Mouse (Mus musculus) hindbrain, embryonic 14.5 days (tissue): ENCODE data around the gene Nrap. TPM values are rescaled to one million over a fixed set of nuclear protein-coding genes. Genes with fewer than 3 reads are reported as not detected.

ENCODE experiments used
- ATAC-seq: fragments of 200-750 bp; cut with Nextera tagmentation; 2 replicates; pipeline ENCODE4 v1.8.0; 2017; ENCODE audit warnings: moderate number of reproducible peaks, mild to moderate bottlenecking, moderate TSS enrichment, moderate library complexity; ENCODE audit not compliant: low FRiP score
- DNase-seq: peaks from one replicate; pipeline ENCODE4 v3.0.0-alpha.2; 2015; ENCODE audit warnings: low spot score
- H3K27ac ChIP-seq: fragments of 300-500 bp; sonication (generic); 2 replicates; pipeline ENCODE4 v1.5.1; 2014; ENCODE audit warnings: mild to moderate bottlenecking, moderate library complexity
- H3K27me3 ChIP-seq: fragments of 300-500 bp; sonication (generic); 2 replicates; pipeline ENCODE4 v1.6.1; 2014; ENCODE audit warnings: mild to moderate bottlenecking, low read length, mixed read lengths; ENCODE audit not compliant: control insufficient read depth, insufficient read depth
- H3K36me3 ChIP-seq: fragments of 300-500 bp; sonication (generic); replicated peaks from 2 replicates; pipeline ENCODE4 v1.6.1; 2014; ENCODE audit not compliant: control insufficient read depth, insufficient read depth
- H3K4me1 ChIP-seq: fragments of 300-500 bp; sonication (generic); replicated peaks from 2 replicates; pipeline ENCODE4 v1.6.1; 2014; ENCODE audit warnings: antibody characterized with exemption, low read length, mixed read lengths; ENCODE audit not compliant: control insufficient read depth, insufficient read depth
- H3K4me2 ChIP-seq: fragments of 300-500 bp; sonication (generic); replicated peaks from 2 replicates; pipeline ENCODE4 v1.6.1; 2014; ENCODE audit warnings: mild to moderate bottlenecking, moderate library complexity
- H3K4me3 ChIP-seq: fragments of 300-500 bp; sonication (generic); replicated peaks from 2 replicates; pipeline ENCODE4 v1.5.1; 2014; ENCODE audit warnings: mild to moderate bottlenecking, low read length
- H3K9ac ChIP-seq: fragments of 300-500 bp; sonication (generic); 2 replicates; pipeline ENCODE4 v1.6.1; 2014
- H3K9me3 ChIP-seq: fragments of 300-500 bp; sonication (generic); 2 replicates; pipeline ENCODE4 v1.6.1; 2016; ENCODE audit warnings: low read length; ENCODE audit not compliant: control insufficient read depth
- WGBS: fragments of 180-500 bp; shearing (Covaris S2); extraction: QIAGEN DNeasy Blood & Tissue Kit; methylation state at CpG from one replicate; pipeline ENCODE4 v1.1.7; 2014; 5-methylcytosine and 5-hydroxymethylcytosine counted together
- polyA plus RNA-seq: library from polyadenylated mRNA; unstranded; fragments of >200 nt; fragmentation: Nextera tagmentation; extraction: Ambion mirVana; gene quantifications from 2 replicates; pipeline ENCODE4 v1.2.1, GENCODE M21; 2014

Gene Nrap
- polyA plus RNA-seq, 1 experiment from 2014 or later, result 0.24 TPM

- Histone ChIP-seq H3K4me2 (no peak overlapping the region), H3K27me3 (peaks cover 17% of the 10 kb centered on the region), H3K4me1 (peaks cover 17% of the 10 kb centered on the region), H3K9ac (no peak overlapping the region), H3K9me3 (no peaks in the 10 kb centered on the region), H3K36me3 (no peaks in the 10 kb centered on the region), H3K27ac (no peak overlapping the region), H3K4me3 (no peak overlapping the region)
- no peak for DNase-seq
- 54% methylated on average over 14 of the region's 14 CpGs for WGBS
- ATAC-seq, result no peak
Measured at GRCm38 (mm10) chr19:56400200-56400599, 10.4 kb upstream of the Nrap start.

GRCm38 (mm10) chr19:56398528-56398795 is 8.6 kb upstream of the Nrap start:
- ATAC-seq, result no peak
- DNase-seq, result no peak
- Histone ChIP-seq H3K4me1 (peaks cover 17% of the 10 kb centered on the region), H3K27ac (no peak overlapping the region), H3K4me2 (no peak overlapping the region), H3K36me3 (no peaks in the 10 kb centered on the region), H3K4me3 (no peak overlapping the region), H3K27me3 (peaks cover 30% of the 10 kb centered on the region), H3K9me3 (no peaks in the 10 kb centered on the region), H3K9ac (no peak overlapping the region)

GRCm38 (mm10) chr19:56397663-56398527 is 8.1 kb upstream of the Nrap start:
- Histone ChIP-seq H3K4me3 (peak overlapping the region; percentile 75), H3K9me3 (no peaks in the 10 kb centered on the region), H3K27me3 (peaks cover 32% of the 10 kb centered on the region), H3K9ac (peak overlapping the region; percentile 67), H3K36me3 (no peaks in the 10 kb centered on the region), H3K27ac (peak overlapping the region; percentile 61; the same call in 1 of the 2 replicates), H3K4me1 (peaks cover 17% of the 10 kb centered on the region), H3K4me2 (peak overlapping the region; percentile 98)
- ATAC-seq (no peak), DNase-seq (no peak)
- 67% methylated on average over 11 of the region's 11 CpGs for WGBS

GRCm38 (mm10) chr19:56396669-56397621 is 7.1 kb upstream of the Nrap start, which contains the start of gene Casp7:
TSS of gene Casp7 (plus strand) at chr19:56397129.
- Histone ChIP-seq H3K4me2 (peak within 1 kb of the TSS; percentile 98), H3K9ac (peak within 1 kb of the TSS; percentile 67), H3K27me3 (peaks cover 32% of the 10 kb centered on the region), H3K36me3 (no peaks in the 10 kb centered on the region), H3K4me3 (peak within 1 kb of the TSS; percentile 75), H3K9me3 (no peaks in the 10 kb centered on the region), H3K4me1 (peaks cover 17% of the 10 kb centered on the region), H3K27ac (peak within 1 kb of the TSS; percentile 61)
- under 1% methylated on average over 75 of the region's 78 CpGs for WGBS
- DNase-seq (peak; percentile 59), ATAC-seq (peak; percentile 57)

- peaks cover 32% of the 10 kb centered on the region for H3K27me3 ChIP-seq
- H3K9me3 ChIP-seq, result no peaks in the 10 kb centered on the region
- DNase-seq, result no peak
- peaks cover 13% of the 10 kb centered on the region for H3K4me1 ChIP-seq
- no peak for ATAC-seq
- H3K9ac ChIP-seq, result no peak overlapping the region; the same call in 1 of the 2 replicates
- peak overlapping the region; percentile 98 for H3K4me2 ChIP-seq
- H3K27ac ChIP-seq, result no peak overlapping the region
- H3K36me3 ChIP-seq, result no peaks in the 10 kb centered on the region
- H3K4me3 ChIP-seq, result peak overlapping the region; percentile 75; the same call in 1 of the 2 replicates
- 39% methylated on average over 12 of the region's 12 CpGs for WGBS
Measured at GRCm38 (mm10) chr19:56396227-56396626, 6.4 kb upstream of the Nrap start.

GRCm38 (mm10) chr19:56395183-56395935 is 5.5 kb upstream of the Nrap start:
- H3K27me3 ChIP-seq, result peaks cover 32% of the 10 kb centered on the region
- 88% methylated on average over 16 of the region's 16 CpGs for WGBS
- no peak overlapping the region for H3K4me3 ChIP-seq
- DNase-seq, result no peak
- ATAC-seq, result no peak
- no peaks in the 10 kb centered on the region for H3K9me3 ChIP-seq
- no peaks in the 10 kb centered on the region for H3K36me3 ChIP-seq
- H3K4me1 ChIP-seq, result peaks cover 13% of the 10 kb centered on the region
- H3K9ac ChIP-seq, result no peak overlapping the region
- no peak overlapping the region for H3K27ac ChIP-seq
- H3K4me2 ChIP-seq, result no peak overlapping the region

GRCm38 (mm10) chr19:56393311-56393866 is 3.6 kb upstream of the Nrap start:
- H3K4me3 ChIP-seq, result no peak overlapping the region
- WGBS, result 89% methylated on average over 9 of the region's 9 CpGs
- no peaks in the 10 kb centered on the region for H3K9me3 ChIP-seq
- H3K27me3 ChIP-seq, result peaks cover 32% of the 10 kb centered on the region
- peaks cover 13% of the 10 kb centered on the region for H3K4me1 ChIP-seq
- H3K27ac ChIP-seq, result no peak overlapping the region
- H3K36me3 ChIP-seq, result no peaks in the 10 kb centered on the region
- H3K4me2 ChIP-seq, result no peak overlapping the region
- DNase-seq (no peak), ATAC-seq (no peak)
- no peak overlapping the region for H3K9ac ChIP-seq

GRCm38 (mm10) chr19:56391307-56392046 is 1.6 kb upstream of the Nrap start:
- H3K4me3 ChIP-seq, result no peak overlapping the region
- H3K27ac ChIP-seq, result no peak overlapping the region
- ATAC-seq (no peak), DNase-seq (no peak)
- H3K9ac ChIP-seq, result no peak overlapping the region
- peaks cover 28% of the 10 kb centered on the region for H3K27me3 ChIP-seq
- H3K9me3 ChIP-seq, result no peaks in the 10 kb centered on the region
- no peak overlapping the region for H3K4me2 ChIP-seq
- H3K36me3 ChIP-seq, result no peaks in the 10 kb centered on the region
- H3K4me1 ChIP-seq, result peaks cover 4% of the 10 kb centered on the region; the same call in 1 of the 2 replicates
- 78% methylated on average over 6 of the region's 6 CpGs for WGBS
